Mouse (Mus musculus) intestine, postnatal 0 days (tissue): ENCODE data around the gene Rwdd2b. TPM values are rescaled to one million over a fixed set of nuclear protein-coding genes. Genes with fewer than 3 reads are reported as not detected.
A peak's percentile ranks its signal among the peaks of the same experiment; 100 is the strongest.

ENCODE experiments used
- ATAC-seq: fragments of 200-750 bp; cut with Nextera tagmentation; 2 replicates; pipeline ENCODE4 v1.8.0; 2017; ENCODE audit warnings: mild to moderate bottlenecking, moderate TSS enrichment, moderate library complexity
- H3K27ac ChIP-seq: fragments of 300-500 bp; sonication (generic); 2 replicates; pipeline ENCODE4 v1.5.1; 2014; ENCODE audit warnings: mild to moderate bottlenecking, low read depth, low read length, moderate library complexity
- H3K27me3 ChIP-seq: fragments of 300-500 bp; sonication (generic); replicated peaks from 2 replicates; pipeline ENCODE4 v1.6.1; 2014; ENCODE audit warnings: low read length, mixed read lengths; ENCODE audit not compliant: control insufficient read depth, insufficient read depth
- H3K36me3 ChIP-seq: fragments of 300-500 bp; sonication (generic); 2 replicates; pipeline ENCODE4 v1.6.1; 2014; ENCODE audit warnings: mild to moderate bottlenecking, moderate library complexity; ENCODE audit not compliant: control insufficient read depth, insufficient read depth
- H3K4me1 ChIP-seq: fragments of 300-500 bp; sonication (generic); replicated peaks from 2 replicates; pipeline ENCODE4 v1.6.1; 2014; ENCODE audit warnings: antibody characterized with exemption, low read length, mixed read lengths; ENCODE audit not compliant: control insufficient read depth, insufficient read depth
- H3K4me2 ChIP-seq: fragments of 300-500 bp; sonication (generic); replicated peaks from 2 replicates; pipeline ENCODE4 v1.6.1; 2014; ENCODE audit warnings: low read depth, mild to moderate bottlenecking, moderate library complexity
- H3K4me3 ChIP-seq: fragments of 300-500 bp; sonication (generic); 2 replicates; pipeline ENCODE4 v1.5.1; 2014; ENCODE audit warnings: low read depth, low read length
- H3K9ac ChIP-seq: fragments of 300-500 bp; sonication (generic); 2 replicates; pipeline ENCODE4 v1.6.1; 2014; ENCODE audit warnings: mild to moderate bottlenecking, low read depth, low read length
- H3K9me3 ChIP-seq: fragments of 300-500 bp; sonication (generic); 2 replicates; pipeline ENCODE4 v1.6.1; 2016; ENCODE audit warnings: mixed run types; ENCODE audit not compliant: control insufficient read depth
- CTCF ChIP-seq: sonication (generic); IDR thresholded peaks from 2 replicates; pipeline ENCODE4 v1.5.1; 2016; ENCODE audit warnings: low read depth, mild to moderate bottlenecking, control low read depth, antibody characterized with exemption, moderate library complexity
- WGBS: fragments of 180-500 bp; shearing (Covaris S2); extraction: QIAGEN DNeasy Blood & Tissue Kit; methylation state at CpG from one replicate; pipeline ENCODE4 v1.1.7; 2014; 5-methylcytosine and 5-hydroxymethylcytosine counted together
- polyA plus RNA-seq: library from polyadenylated mRNA; unstranded; fragments of >200 nt; fragmentation: Nextera tagmentation; extraction: Ambion mirVana; gene quantifications from 2 replicates; pipeline ENCODE4 v1.2.1, GENCODE M21; 2015

Rwdd2b gene
- polyA plus RNA-seq, 1 experiment from 2014 or later: 21.1 TPM

DNA sequence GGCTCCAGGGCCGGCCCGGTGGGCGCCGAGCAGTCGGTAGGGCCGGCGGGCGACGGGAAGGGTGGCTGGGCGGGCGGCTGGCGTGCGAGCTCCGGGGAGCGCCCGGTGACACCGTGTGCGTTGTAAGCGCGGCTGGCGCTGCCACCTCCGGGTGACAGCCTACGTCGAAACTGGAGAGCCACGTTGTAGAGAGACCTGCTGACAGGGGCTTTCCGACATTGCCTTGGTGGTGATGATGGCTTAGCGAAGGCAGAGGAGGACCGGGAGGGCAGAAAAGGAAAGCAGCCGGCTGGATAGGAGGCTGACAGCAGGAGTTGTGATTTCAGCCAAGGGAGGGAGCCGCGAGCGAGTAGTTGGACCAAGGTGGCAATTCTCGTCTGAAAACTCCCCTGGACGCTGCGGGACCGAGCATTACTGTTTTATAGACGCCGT lies 14.8 kb upstream of the Rwdd2b start:
- 0% methylated on average over 38 of the region's 38 CpGs for WGBS
- Histone ChIP-seq H3K9me3 (no peaks in the 10 kb centered on the region), H3K4me1 (peaks cover 3% of the 10 kb centered on the region; the same call in 1 of the 2 replicates), H3K36me3 (peaks cover 4% of the 10 kb centered on the region; the same call in 1 of the 2 replicates), H3K4me2 (peak overlapping the region; percentile 81), H3K27me3 (no peaks in the 10 kb centered on the region), H3K4me3 (peak overlapping the region; percentile 88), H3K9ac (peak overlapping the region; percentile 91), H3K27ac (peak overlapping the region; percentile 94)
- ATAC-seq: peak; percentile 81
- no peak for TF ChIP-seq CTCF

GRCm38 (mm10) chr16:87454419-87455179 lies 14.2 kb upstream of the Rwdd2b start, which contains the start of gene Usp16:
TSS of gene Usp16 (plus strand) at chr16:87454703.
- H3K9ac ChIP-seq: peak within 1 kb of the TSS; percentile 91
- peaks cover 3% of the 10 kb centered on the region; the same call in 1 of the 2 replicates for H3K4me1 ChIP-seq
- peaks cover under 1% of the 10 kb centered on the region; the same call in 1 of the 2 replicates for H3K36me3 ChIP-seq
- WGBS: 10% methylated on average over 43 of the region's 45 CpGs
- ATAC-seq: peak; percentile 98
- H3K27ac ChIP-seq: peak within 1 kb of the TSS; percentile 94
- peak within 1 kb of the TSS; percentile 81 for H3K4me2 ChIP-seq
- no peaks in the 10 kb centered on the region for H3K27me3 ChIP-seq
- peak within 1 kb of the TSS; percentile 88 for H3K4me3 ChIP-seq
- 0 out of 2 replicates have a peak, but pooled peaks have one; percentile 18 for TF ChIP-seq CTCF
- H3K9me3 ChIP-seq: no peaks in the 10 kb centered on the region

DNA sequence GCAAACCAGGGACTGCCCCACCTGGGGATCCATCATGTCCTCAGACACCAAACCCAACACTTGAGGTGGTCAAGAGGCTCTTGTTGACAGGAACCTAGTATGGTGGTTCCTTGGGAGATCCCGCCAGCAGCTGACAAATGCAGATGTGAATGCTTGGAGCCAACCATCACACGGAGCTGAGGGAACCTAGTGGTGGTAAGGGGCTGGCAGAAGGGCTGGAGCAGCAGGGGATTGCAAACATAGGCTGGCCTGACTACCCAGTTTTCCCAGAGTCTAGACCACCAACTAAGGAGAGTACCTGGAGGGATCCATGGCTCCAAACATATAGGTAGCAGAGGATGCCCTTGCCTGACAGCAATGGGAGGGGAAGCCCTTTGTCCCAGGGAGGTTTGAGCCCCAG lies 12.9 kb upstream of the Rwdd2b start:
- no peak overlapping the region for H3K9ac ChIP-seq
- H3K4me3 ChIP-seq: no peak overlapping the region
- no peak overlapping the region for H3K4me2 ChIP-seq
- no peaks in the 10 kb centered on the region for H3K9me3 ChIP-seq
- H3K27me3 ChIP-seq: no peaks in the 10 kb centered on the region
- ATAC-seq: no peak
- H3K4me1 ChIP-seq: peaks cover 3% of the 10 kb centered on the region; the same call in 1 of the 2 replicates
- H3K27ac ChIP-seq: no peak overlapping the region
- 92% methylated on average over 2 of the region's 2 CpGs for WGBS
- H3K36me3 ChIP-seq: no peaks in the 10 kb centered on the region
- TF ChIP-seq CTCF: no peak

DNA sequence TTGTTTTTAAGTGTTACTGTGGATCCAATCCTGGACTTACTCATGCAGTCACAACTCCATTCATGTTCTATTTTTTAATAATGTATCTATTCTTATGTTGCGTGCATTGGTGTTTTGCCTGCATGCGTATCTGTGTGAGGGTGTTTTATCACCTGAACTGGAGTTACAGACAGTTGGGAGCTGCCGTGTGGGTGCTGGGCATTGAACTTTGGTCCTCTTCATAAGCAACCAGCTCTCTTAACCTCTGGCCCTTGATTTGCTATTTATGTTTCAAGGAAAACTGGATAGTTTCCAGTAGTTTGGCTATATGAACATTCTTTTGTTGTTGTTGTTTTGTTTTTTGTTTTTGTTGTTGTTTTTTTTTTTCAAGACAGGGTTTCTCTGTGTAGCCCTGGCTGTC lies 5.2 kb upstream of the Rwdd2b start:
- H3K27ac ChIP-seq: no peak overlapping the region; the same call in 1 of the 2 replicates
- no peaks in the 10 kb centered on the region for H3K9me3 ChIP-seq
- no peak overlapping the region for H3K4me3 ChIP-seq
- 52% methylated on average over 3 of the region's 3 CpGs for WGBS
- peak; percentile 69 for ATAC-seq
- H3K4me1 ChIP-seq: peaks cover 13% of the 10 kb centered on the region
- no peaks in the 10 kb centered on the region for H3K36me3 ChIP-seq
- 0 out of 2 replicates have a peak overlapping the region, but pooled peaks have one; percentile 6 for H3K4me2 ChIP-seq
- no peak for TF ChIP-seq CTCF
- H3K9ac ChIP-seq: no peak overlapping the region
- no peaks in the 10 kb centered on the region for H3K27me3 ChIP-seq

DNA sequence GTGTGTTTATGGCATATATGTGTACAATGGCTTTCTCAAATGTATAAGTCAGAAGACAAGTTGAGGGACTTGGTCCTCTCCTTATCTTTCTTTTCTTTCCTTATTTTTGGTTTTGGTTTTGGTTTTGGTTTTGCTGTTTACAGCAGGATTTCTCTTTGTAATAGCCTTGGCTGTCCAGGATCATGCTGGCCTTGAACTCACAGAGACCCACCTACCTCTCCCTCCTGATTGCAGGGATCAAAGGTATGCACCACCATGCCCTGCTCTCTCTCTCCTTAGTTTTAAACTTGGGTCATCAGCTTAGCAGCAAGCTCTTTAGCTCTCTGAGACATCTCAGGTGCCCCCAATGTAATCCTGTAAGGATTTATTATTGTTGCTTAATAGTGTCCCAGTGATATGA lies 4.7 kb upstream of the Rwdd2b start:
- TF ChIP-seq CTCF: no peak
- H3K36me3 ChIP-seq: no peaks in the 10 kb centered on the region
- H3K27me3 ChIP-seq: no peaks in the 10 kb centered on the region
- peaks cover 13% of the 10 kb centered on the region for H3K4me1 ChIP-seq
- ATAC-seq: peak; percentile 65
- H3K27ac ChIP-seq: no peak overlapping the region; the same call in 1 of the 2 replicates
- 0 out of 2 replicates have a peak overlapping the region, but pooled peaks have one; percentile 6 for H3K4me2 ChIP-seq
- H3K9me3 ChIP-seq: no peaks in the 10 kb centered on the region
- H3K4me3 ChIP-seq: no peak overlapping the region
- H3K9ac ChIP-seq: no peak overlapping the region

DNA sequence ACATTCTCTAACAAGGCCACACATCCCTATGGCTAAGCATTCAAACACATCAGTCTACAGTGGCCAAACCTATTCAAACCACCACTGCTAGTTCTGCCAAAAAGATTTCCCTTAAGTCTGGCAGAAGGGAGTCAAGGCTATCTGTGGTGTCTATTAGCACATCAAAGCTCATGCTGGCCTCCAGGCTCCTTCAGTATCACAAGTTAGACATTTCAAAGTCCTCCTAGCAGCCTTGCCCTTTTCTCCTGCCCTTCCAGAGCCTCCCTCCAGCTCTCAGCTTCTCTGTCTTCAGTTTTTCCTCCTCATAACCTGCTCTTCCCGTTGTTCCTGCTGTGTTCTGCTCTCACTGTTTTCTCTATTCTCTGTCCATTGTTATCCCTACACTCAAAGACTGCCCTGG lies 3.7 kb upstream of the Rwdd2b start:
- H3K9ac ChIP-seq: no peak overlapping the region
- no peak for ATAC-seq
- no peak overlapping the region for H3K4me2 ChIP-seq
- TF ChIP-seq CTCF: no peak
- H3K27ac ChIP-seq: peak overlapping the region; percentile 41; the same call in 1 of the 2 replicates
- no peaks in the 10 kb centered on the region for H3K27me3 ChIP-seq
- no peaks in the 10 kb centered on the region for H3K36me3 ChIP-seq
- peaks cover 13% of the 10 kb centered on the region for H3K4me1 ChIP-seq
- H3K9me3 ChIP-seq: no peaks in the 10 kb centered on the region
- WGBS: 34% methylated on average over 1 of the region's 1 CpGs
- H3K4me3 ChIP-seq: no peak overlapping the region
